Mouse (Mus musculus) Patski (cell line): ENCODE data around the gene Nup107. TPM values are rescaled to one million over a fixed set of nuclear protein-coding genes. Genes with fewer than 3 reads are reported as not detected.

Experiments
- ATAC-seq: fragments of 100-300 bp; one replicate; pipeline ENCODE4 v1.8.0; 2021
- CTCF ChIA-PET: fragments of 350-600 bp; sonication (Branson Sonifier 250); formaldehyde crosslinking; loops from one replicate; lab custom pipeline; 2022; ENCODE audit warnings: inconsistent platforms; lab: Charles Lee
- POLR2A ChIA-PET: fragments of 350-600 bp; sonication (Branson Sonifier 250); formaldehyde crosslinking; loops from one replicate; lab custom pipeline; 2022; ENCODE audit warnings: antibody characterized with exemption, inconsistent platforms; lab: Charles Lee
- DNase-seq: peaks from one replicate; pipeline ENCODE4 v3.0.0-alpha.2; 2011; ENCODE audit warnings: low read depth, low spot score
- H3K27me3 ChIP-seq: fragments of 371-371 bp; one replicate; pipeline ENCODE4 v1.5.1; 2021
- CTCF ChIP-seq: fragments of 100-300 bp; IDR thresholded peaks from one replicate; pipeline ENCODE4 v1.5.1; 2021
- in situ Hi-C: fragments of 300-500 bp; cut with MboI; formaldehyde crosslinking; loops from 3 replicates; pipeline ENCODE4 v1.11.1; 2018; ENCODE audit warnings: low pct_unique_long_range_greater_than_20kb, mixed read lengths
- polyA plus RNA-seq: library from polyadenylated mRNA; unstranded; gene quantifications from one replicate; pipeline ENCODE4 v1.2.3, GENCODE M21; 2021

Nup107 gene
- polyA plus RNA-seq, 1 experiment from 2014 or later: 22.6 TPM

GRCm38 (mm10) chr10:117757259-117757658, 35.2 kb downstream of the Nup107 start:
- in situ Hi-C loops: no loop called here
- TF ChIP-seq CTCF: no peak
- ATAC-seq (no peak), DNase-seq (no peak)
- CTCF ChIA-PET: no interaction called here
- no peaks in the 10 kb centered on the region for H3K27me3 ChIP-seq
- POLR2A ChIA-PET: no interaction called here

GRCm38 (mm10) chr10:117756784-117757183, 35.7 kb downstream of the Nup107 start:
- DNase-seq (no peak), ATAC-seq (no peak)
- ChIA-PET POLR2A (no interaction called here), CTCF (no interaction called here)
- in situ Hi-C loops: no loop called here
- no peak for TF ChIP-seq CTCF
- no peaks in the 10 kb centered on the region for H3K27me3 ChIP-seq

- no peak for TF ChIP-seq CTCF
- no peak for DNase-seq
- in situ Hi-C loops: no loop called here
- ATAC-seq: no peak
- ChIA-PET CTCF (no interaction called here), POLR2A (no interaction called here)
- no peaks in the 10 kb centered on the region for H3K27me3 ChIP-seq
Measured at GRCm38 (mm10) chr10:117755799-117756467, 36.6 kb downstream of the Nup107 start.

- in situ Hi-C loops: no loop called here
- ATAC-seq: no peak
- no peak for TF ChIP-seq CTCF
- DNase-seq: no peak
- CTCF ChIA-PET: no interaction called here
- no peaks in the 10 kb centered on the region for H3K27me3 ChIP-seq
- POLR2A ChIA-PET: no interaction called here
Measured at GRCm38 (mm10) chr10:117755086-117755798, 37.3 kb downstream of the Nup107 start.

- in situ Hi-C loops: no loop called here
- no peaks in the 10 kb centered on the region for H3K27me3 ChIP-seq
- POLR2A ChIA-PET: no interaction called here
- ATAC-seq (no peak), DNase-seq (no peak)
- no peak for TF ChIP-seq CTCF
- CTCF ChIA-PET: no interaction called here
Measured at GRCm38 (mm10) chr10:117754609-117754940, 37.9 kb downstream of the Nup107 start.

GRCm38 (mm10) chr10:117753711-117754608, 38.5 kb downstream of the Nup107 start:
- no peak for DNase-seq
- in situ Hi-C loops: no loop called here
- no peak for TF ChIP-seq CTCF
- ChIA-PET CTCF (no interaction called here), POLR2A (no interaction called here)
- no peaks in the 10 kb centered on the region for H3K27me3 ChIP-seq
- ATAC-seq: no peak

- CTCF ChIA-PET: no interaction called here
- DNase-seq: no peak
- POLR2A ChIA-PET: no interaction called here
- TF ChIP-seq CTCF: no peak
- ATAC-seq: no peak
- in situ Hi-C loops: no loop called here
- no peaks in the 10 kb centered on the region for H3K27me3 ChIP-seq
Measured at GRCm38 (mm10) chr10:117752851-117753647, 39.5 kb downstream of the Nup107 start.

- ChIA-PET CTCF (no interaction called here), POLR2A (interaction anchor here (0.7 kb wide), 1 partner anchor 1849 kb away, joined by 4 read pairs; no protein-coding TSS in a partner anchor)
- DNase-seq (no peak), ATAC-seq (no peak)
- H3K27me3 ChIP-seq: no peaks in the 10 kb centered on the region
- in situ Hi-C loops: no loop called here
- no peak for TF ChIP-seq CTCF
Measured at GRCm38 (mm10) chr10:117752304-117752821, 40.1 kb downstream of the Nup107 start.

GRCm38 (mm10) chr10:117751744-117752143, 40.8 kb downstream of the Nup107 start:
- TF ChIP-seq CTCF: no peak
- in situ Hi-C loops: no loop called here
- ATAC-seq: no peak
- POLR2A ChIA-PET: no interaction called here
- CTCF ChIA-PET: no interaction called here
- no peak for DNase-seq
- H3K27me3 ChIP-seq: no peaks in the 10 kb centered on the region

- ATAC-seq (no peak), DNase-seq (no peak)
- H3K27me3 ChIP-seq: no peaks in the 10 kb centered on the region
- in situ Hi-C loops: no loop called here
- no peak for TF ChIP-seq CTCF
- ChIA-PET POLR2A (no interaction called here), CTCF (no interaction called here)
Measured at GRCm38 (mm10) chr10:117751282-117751610, 41.3 kb downstream of the Nup107 start.
